Mouse (Mus musculus) v-Abl transformed pro-B cells (cell line): ENCODE results near the gene Fcgr2b.

Experiments
- in situ Hi-C, 2 experiments: fragments of 400-800 bp; cut with MboI; formaldehyde crosslinking; loops; one replicate each; pipeline ENCODE4 v1.15.1; 2025; ENCODE audit not compliant: unreplicated experiment in 2 of 2

Fcgr2b gene

DNA sequence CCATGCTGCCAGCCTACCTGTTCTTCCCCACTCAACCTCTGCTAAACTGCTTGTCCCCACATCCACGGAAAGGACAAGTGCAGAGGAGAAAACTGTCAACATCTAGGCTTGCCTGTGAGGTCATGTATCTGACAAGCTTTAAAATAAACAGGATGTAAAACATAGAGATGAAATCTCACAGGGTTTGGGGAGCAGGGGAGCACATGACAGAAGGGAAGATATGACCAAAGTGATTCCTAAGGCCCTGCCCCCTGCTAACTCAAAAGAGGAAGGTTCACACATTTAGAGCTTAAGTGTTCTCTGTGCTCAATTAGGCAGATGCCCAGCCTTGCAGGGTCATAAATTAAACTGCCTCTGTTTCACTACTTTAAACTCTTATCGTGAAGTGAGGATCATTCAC is 42.0 kb downstream of the Fcgr2b start:
- in situ Hi-C loops = loop anchor here in 1 of 2 experiments (10.0 kb wide), 1 partner anchor 50 kb away; no protein-coding TSS in a partner anchor

- in situ Hi-C loops = loop anchor here in 1 of 2 experiments (10.0 kb wide), 1 partner anchor 51 kb away; no protein-coding TSS in a partner anchor
Measured at GRCm38 (mm10) chr1:170933940-170934339, 42.4 kb downstream of the Fcgr2b start.

GRCm38 (mm10) chr1:170933386-170933920 is 42.9 kb downstream of the Fcgr2b start:
- in situ Hi-C loops = loop anchor here in 1 of 2 experiments (10.0 kb wide), 1 partner anchor 51 kb away; no protein-coding TSS in a partner anchor

DNA sequence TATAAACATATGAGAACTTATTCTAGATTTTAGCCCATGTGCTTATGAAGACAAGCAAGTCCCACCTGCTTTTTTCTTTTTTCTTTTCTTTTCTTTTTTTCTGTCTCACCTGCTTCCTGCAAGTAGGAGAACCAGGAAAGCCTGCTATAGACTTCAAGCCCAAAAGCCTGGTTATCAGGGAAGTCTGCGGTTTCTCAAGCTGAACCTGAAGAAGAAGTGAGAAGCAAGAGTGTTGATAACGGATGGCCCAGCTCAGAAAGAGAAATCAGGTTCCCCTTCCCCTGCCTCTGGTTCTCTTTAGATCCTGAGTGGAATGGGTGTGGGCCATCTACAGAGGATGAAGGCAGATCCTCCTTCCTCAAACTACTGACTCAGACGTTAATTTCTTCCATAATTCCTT is 44.3 kb downstream of the Fcgr2b start:
- in situ Hi-C loops = loop anchor here in 1 of 2 experiments (10.0 kb wide), 1 partner anchor 53 kb away; no protein-coding TSS in a partner anchor

DNA sequence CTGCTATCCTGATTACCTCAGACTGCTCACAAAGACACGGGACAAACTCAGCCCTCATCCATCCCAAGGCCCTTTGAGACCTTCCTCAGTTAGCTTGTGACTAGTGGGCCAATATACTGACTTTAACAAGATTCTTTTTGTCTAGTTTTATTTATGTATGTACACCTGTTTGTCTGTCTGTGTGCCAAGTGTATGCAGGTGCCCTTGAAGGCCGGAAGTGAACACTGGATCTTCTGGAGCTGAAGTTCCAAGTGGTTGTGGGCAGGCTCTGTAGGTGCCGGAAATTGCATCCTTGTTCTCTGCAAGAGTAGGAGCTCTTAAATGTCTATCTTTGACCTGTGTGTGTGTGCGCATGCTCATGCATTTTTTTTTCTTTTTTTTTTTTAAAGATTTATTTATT is 47.1 kb downstream of the Fcgr2b start:
- in situ Hi-C loops = no loop called here

GRCm38 (mm10) chr1:170928467-170928866 is 47.9 kb downstream of the Fcgr2b start:
- in situ Hi-C loops = no loop called here

DNA sequence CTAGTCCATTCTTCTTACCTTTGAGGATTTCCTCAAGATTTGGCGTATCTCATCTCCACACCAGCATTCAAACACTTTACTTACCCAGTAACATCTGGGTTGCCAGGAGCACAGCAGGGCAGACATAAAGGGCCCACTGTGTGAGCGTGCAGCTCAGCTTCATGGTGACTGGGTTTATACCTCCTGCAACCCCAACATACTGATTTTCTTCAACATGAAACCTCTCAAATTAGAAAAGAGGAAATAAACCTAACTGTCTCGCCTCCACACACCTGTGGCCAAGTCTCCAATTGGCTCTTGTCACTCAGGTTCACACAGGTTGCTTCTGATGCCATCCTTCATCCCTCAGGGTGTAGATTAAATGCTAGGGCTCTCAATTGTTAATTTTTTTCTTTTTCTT is 49.0 kb downstream of the Fcgr2b start, which contains the start of gene Fcrla:
Gene Fcrla, minus strand, starts transcription at position 206 of the 400 bp plus-strand sequence.
- in situ Hi-C loops = no loop called here

DNA sequence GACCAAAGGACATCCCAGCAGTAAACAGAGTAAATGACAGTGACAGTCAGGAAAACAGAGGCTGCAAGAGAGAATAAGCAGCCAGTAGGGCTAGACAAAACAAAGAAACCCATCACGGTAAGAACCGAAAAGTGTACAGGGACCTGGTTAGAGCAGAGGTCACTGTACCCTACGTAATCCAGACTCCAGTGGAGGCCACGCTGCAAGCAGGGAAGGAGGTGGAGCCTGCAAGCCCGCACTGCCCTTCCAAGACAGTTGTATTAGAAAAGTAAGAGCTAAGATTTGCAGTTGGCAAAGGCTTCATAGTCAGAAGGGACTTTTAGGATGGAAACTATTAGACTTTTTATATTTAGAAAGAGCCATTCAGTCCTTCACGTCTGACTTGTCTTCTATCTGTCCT is 49.4 kb downstream of the Fcgr2b start:
- in situ Hi-C loops = no loop called here

DNA sequence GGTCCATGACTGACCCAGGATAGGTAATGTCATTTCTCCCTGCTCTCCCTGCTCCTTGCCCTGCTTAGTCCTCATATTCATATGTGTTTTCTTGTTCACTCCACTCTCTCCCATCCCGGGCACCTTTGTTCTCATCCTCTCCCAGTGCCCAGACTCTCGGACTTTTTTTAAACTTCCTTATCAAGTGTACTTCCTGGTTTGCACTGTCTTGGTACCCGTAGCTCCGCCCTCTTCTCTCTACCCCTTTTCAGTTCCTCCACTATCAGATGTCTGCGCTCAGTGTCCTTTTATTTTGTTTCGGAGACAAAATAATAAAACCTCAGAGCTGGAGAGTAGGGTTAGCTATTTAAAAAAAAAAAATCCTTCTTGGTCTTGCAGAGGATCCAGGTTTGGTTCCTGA is 51.9 kb downstream of the Fcgr2b start:
- in situ Hi-C loops = no loop called here

- in situ Hi-C loops = no loop called here
Measured at GRCm38 (mm10) chr1:170919308-170919707, 57.0 kb downstream of the Fcgr2b start.

DNA sequence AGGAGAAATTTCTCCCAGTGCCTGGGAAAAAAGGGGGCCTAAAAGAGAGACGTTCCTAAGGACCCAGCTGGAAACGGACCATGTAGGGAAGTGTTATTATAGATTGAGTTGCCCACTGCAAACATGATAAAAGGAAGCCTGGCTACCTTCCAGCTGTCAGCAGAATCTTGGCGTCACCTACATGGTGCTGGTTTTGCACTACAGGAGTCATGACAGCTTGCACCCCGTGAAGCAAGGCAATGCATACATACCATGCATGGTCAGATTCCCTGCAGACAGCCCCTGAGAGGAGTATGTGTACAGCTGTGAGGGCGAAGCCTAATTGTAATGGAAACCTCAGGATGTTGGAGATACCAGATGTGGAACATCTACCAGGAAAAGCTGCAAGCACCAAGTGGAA is 60.7 kb downstream of the Fcgr2b start:
- in situ Hi-C loops = no loop called here

DNA sequence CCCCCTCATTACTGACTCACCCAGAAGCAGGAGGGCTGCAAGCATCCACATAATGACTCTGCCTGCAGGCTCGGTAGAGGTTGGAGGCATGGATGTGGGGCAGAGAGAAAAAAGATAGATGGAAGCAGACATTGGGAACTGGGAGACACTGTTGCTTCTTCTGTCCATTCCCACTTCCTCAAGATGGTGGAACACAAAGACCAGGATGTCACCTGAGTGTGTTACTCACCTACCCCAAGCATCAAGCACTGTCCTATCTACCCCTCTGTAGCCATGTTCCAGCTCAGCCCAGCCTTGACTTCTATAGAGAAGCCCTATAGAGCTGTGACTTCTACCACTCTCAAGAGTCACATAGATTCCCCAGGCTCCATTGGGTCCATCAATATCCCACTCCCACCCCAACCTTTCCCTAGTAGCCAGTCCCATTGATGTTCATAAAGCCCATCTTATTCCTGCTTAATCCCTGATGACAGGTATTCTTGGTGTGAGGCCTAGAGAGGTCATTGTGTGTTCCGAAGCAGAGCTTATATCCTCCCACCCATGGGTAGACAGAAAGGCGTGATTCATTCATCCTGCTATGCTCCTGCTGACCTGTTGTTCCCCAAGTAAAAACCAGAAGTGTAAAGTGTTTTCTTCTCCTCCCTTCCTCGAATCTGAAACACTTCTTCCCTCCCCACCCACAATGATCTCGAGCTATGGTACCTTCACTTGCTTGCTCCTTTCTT is 63.3 kb downstream of the Fcgr2b start, which contains the start of gene Fcrlb:
Gene Fcrlb, minus strand, starts transcription at position 51 of the 725 bp plus-strand sequence.
- in situ Hi-C loops = no loop called here

DNA sequence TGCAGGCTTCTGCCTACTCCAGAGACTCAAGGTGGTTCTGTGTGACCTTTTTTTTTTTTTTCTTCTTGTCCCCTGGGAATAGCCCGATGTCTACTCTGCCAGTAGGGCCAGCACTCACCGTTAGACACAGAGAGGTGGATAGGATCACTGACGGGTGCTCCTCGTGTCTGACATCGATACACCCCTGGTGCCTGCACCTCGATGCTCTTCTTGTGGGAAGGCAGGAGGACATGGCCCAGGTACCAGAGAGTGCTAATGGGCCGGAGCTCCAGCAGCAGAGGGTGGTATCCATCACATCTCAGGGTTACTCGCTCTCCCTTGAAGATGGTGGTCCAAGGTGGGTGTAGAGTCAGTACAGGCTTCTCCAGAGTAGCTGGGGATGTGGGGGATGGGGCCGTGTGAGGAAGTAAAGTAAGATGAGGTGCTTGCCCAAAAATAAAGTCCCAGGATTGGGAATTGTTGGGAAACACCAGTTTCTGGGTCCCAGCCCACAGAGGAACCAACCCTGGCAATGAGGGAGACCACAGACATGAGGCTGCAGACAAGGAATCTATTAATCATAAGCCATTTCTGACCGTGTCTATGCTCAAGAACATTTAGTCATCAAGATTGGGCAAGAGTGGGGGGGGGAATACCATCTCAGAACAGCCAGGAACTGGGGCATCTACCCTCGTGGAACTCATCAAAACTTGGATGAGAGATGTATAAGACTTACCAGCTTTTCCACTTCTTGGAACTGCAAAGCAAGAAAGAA is 64.3 kb downstream of the Fcgr2b start:
- in situ Hi-C loops = no loop called here
